Mouse (Mus musculus): ENCODE measurements around the gene Dppa3. TPM values are rescaled to one million over a fixed set of nuclear protein-coding genes. Genes with fewer than 3 reads are reported as not detected.
A peak's percentile ranks its signal among the peaks of the same experiment; 100 is the strongest.

Gene Dppa3
- total and polyA plus RNA-seq, 3 experiments, result not detected

DNA sequence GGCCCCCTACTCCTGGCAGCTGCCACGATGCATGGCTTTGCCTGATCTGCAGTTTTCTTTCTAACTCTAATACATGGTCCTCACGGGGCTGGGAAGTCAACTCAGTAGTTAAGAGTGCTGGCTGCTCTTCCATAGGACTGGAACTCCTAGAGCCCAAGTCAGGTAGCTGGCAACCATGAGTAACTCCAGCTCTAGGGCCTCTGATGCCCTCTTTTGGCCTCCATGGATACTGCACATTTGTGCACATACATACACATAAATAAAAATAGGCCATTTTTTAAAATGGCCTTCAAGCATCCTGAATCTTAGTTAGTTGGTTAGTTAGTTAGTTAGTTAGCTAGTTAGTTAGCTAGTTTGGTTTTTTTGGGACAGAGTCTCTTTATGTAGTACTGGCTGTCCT, 33.3 kb upstream of the Dppa3 start:
- H3K4me3 ChIP-seq (ENCODE audit: control insufficient read depth in 1 of 2, insufficient read depth in 1 of 2, low read depth in 2 of 2, low read length in 2 of 2), result no peak overlapping the region
- DNase-seq (ENCODE audit: low read depth, low spot score), result no peak
- H3K27ac ChIP-seq (ENCODE audit: control insufficient read depth, low read depth, low read length), result no peak overlapping the region
- no peak for TF ChIP-seq MEF2A (IDR thresholded peaks at IDR 0.05; ENCODE audit: extremely low read depth, insufficient replicate concordance, low read depth, low read length, poor library complexity, severe bottlenecking)
- no peak for TF ChIP-seq BHLHE40 (IDR thresholded peaks at IDR 0.05; ENCODE audit: borderline replicate concordance, low read depth, low read length)
- no peak for TF ChIP-seq GATA1 (IDR thresholded peaks at IDR 0.05; ENCODE audit: low read depth, low read length)
- TF ChIP-seq NRF1 (IDR thresholded peaks at IDR 0.05; ENCODE audit: insufficient read depth, low read depth, low read length, poor library complexity, severe bottlenecking), result no peak
- TF ChIP-seq CTCF (IDR thresholded peaks at IDR 0.05 in 2 of 3, conservative IDR thresholded peaks at IDR 0.05 in 1 of 3; ENCODE audit: control insufficient read depth in 1 of 3, insufficient read depth in 1 of 3, low read depth in 2 of 3, low read length in 3 of 3, poor library complexity in 1 of 3, severe bottlenecking in 1 of 3), result peak; percentile 8 to 36 (median 29); a peak in 4 of 6 replicates
- no peak for TF ChIP-seq HCFC1 (IDR thresholded peaks at IDR 0.05; ENCODE audit: low read depth, low read length)
- no peak for TF ChIP-seq POLR2AphosphoS5 (IDR thresholded peaks at IDR 0.05; ENCODE audit: borderline replicate concordance, low read depth, low read length)
- no peak for TF ChIP-seq ZKSCAN1 (IDR thresholded peaks at IDR 0.05; ENCODE audit: low read depth, low read length)
- TF ChIP-seq RAD21 (IDR thresholded peaks at IDR 0.05; ENCODE audit: low read depth, low read length), result peak; percentile 2; the same call in 1 of the 2 replicates
- no peak for TF ChIP-seq CHD1 (IDR thresholded peaks at IDR 0.05; ENCODE audit: low read depth, low read length)
- no peak for TF ChIP-seq MAFK (IDR thresholded peaks at IDR 0.05; ENCODE audit: borderline replicate concordance, low read depth, low read length)
- TF ChIP-seq NELFE (IDR thresholded peaks at IDR 0.05; ENCODE audit: low read depth, low read length), result no peak
- TF ChIP-seq MAZ (IDR thresholded peaks at IDR 0.05; ENCODE audit: low read depth, low read length), result no peak
- no peak for TF ChIP-seq MAX (IDR thresholded peaks at IDR 0.05; ENCODE audit: low read length)
- peaks cover 0 to 3% of the 10 kb centered on the region in 2 experiments; a peak in 1 of 4 replicates for H3K4me1 ChIP-seq (ENCODE audit: control insufficient read depth in 1 of 2, insufficient read depth in 2 of 2, low read length in 2 of 2)
- H3K9ac ChIP-seq (ENCODE audit: control insufficient read depth, low read depth, low read length, poor library complexity, severe bottlenecking), result no peak overlapping the region
- no peaks in the 10 kb centered on the region for H3K9me3 ChIP-seq (replicated peaks; ENCODE audit: insufficient read depth, low read length)
- H3K79me2 ChIP-seq (ENCODE audit: control insufficient read depth, insufficient read depth, low read length, poor library complexity), result no peaks in the 10 kb centered on the region
- H3K36me3 ChIP-seq (ENCODE audit: control insufficient read depth in 1 of 2, insufficient read depth in 2 of 2, low read length in 2 of 2), result peaks cover 0 to 2% of the 10 kb centered on the region in 2 experiments; a peak in 1 of 4 replicates
- H3K27me3 ChIP-seq (ENCODE audit: control insufficient read depth in 1 of 2, insufficient read depth in 2 of 2, low read length in 2 of 2), result no peaks in the 10 kb centered on the region

DNA sequence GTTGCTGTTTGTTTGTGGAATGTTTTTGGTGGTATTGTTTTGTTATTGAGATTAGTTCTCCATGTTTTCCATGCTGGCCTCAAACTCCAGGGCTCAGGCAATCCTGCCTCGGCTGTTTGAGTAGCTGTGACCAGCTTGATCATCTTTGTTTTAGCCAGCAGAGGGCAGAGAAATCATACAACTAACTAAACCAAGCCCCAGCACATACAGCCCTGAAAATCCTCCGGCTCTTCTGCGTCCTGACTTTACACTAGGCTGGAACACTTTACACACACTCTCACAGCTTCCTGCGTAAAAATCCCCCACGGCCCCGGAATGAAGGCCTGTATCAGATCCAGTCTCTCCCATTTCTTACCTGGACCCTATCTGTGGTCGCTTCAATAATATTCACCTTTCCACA, 30.6 kb upstream of the Dppa3 start:
- TF ChIP-seq CTCF (IDR thresholded peaks at IDR 0.05 in 2 of 3, conservative IDR thresholded peaks at IDR 0.05 in 1 of 3; ENCODE audit: control insufficient read depth in 1 of 3, insufficient read depth in 1 of 3, low read depth in 2 of 3, low read length in 3 of 3, poor library complexity in 1 of 3, severe bottlenecking in 1 of 3) (peak in 1 of 3 experiments; percentile 39; a peak in 2 of 6 replicates), RAD21 (IDR thresholded peaks at IDR 0.05; ENCODE audit: low read depth, low read length) (peak; percentile 16), HCFC1 (IDR thresholded peaks at IDR 0.05; ENCODE audit: low read depth, low read length) (no peak), ZNF384 (IDR thresholded peaks at IDR 0.05; ENCODE audit: low read depth, low read length) (no peak), MYC (IDR thresholded peaks at IDR 0.05; ENCODE audit: low read depth, low read length) (no peak), ZKSCAN1 (IDR thresholded peaks at IDR 0.05; ENCODE audit: low read depth, low read length) (no peak), UBTF (IDR thresholded peaks at IDR 0.05; ENCODE audit: borderline replicate concordance, insufficient read depth, low read depth, low read length) (no peak), RCOR1 (IDR thresholded peaks at IDR 0.05; ENCODE audit: low read depth, low read length) (no peak), MAX (IDR thresholded peaks at IDR 0.05; ENCODE audit: low read length) (no peak), E2F4 (IDR thresholded peaks at IDR 0.05; ENCODE audit: borderline replicate concordance, low read depth, low read length) (no peak), JUND (IDR thresholded peaks at IDR 0.05; ENCODE audit: low read depth, low read length) (no peak), SMC3 (IDR thresholded peaks at IDR 0.05; ENCODE audit: low read depth, low read length) (peak; percentile 20; the same call in 1 of the 2 replicates)
- Histone ChIP-seq H3K36me3 (ENCODE audit: control insufficient read depth in 1 of 2, insufficient read depth in 2 of 2, low read length in 2 of 2) (peaks cover 0 to 2% of the 10 kb centered on the region in 2 experiments; a peak in 1 of 4 replicates), H3K9ac (ENCODE audit: control insufficient read depth, low read depth, low read length, poor library complexity, severe bottlenecking) (no peak overlapping the region), H3K4me1 (ENCODE audit: control insufficient read depth in 1 of 2, insufficient read depth in 2 of 2, low read length in 2 of 2) (peaks cover 0 to 3% of the 10 kb centered on the region in 2 experiments; a peak in 1 of 4 replicates), H3K79me2 (ENCODE audit: control insufficient read depth, insufficient read depth, low read length, poor library complexity) (no peaks in the 10 kb centered on the region), H3K9me3 (replicated peaks; ENCODE audit: insufficient read depth, low read length) (no peaks in the 10 kb centered on the region), H3K4me3 (ENCODE audit: control insufficient read depth in 1 of 2, insufficient read depth in 1 of 2, low read depth in 2 of 2, low read length in 2 of 2) (no peak overlapping the region), H3K27ac (ENCODE audit: control insufficient read depth, low read depth, low read length) (no peak overlapping the region), H3K27me3 (ENCODE audit: control insufficient read depth in 1 of 2, insufficient read depth in 2 of 2, low read length in 2 of 2) (no peaks in the 10 kb centered on the region)
- DNase-seq (ENCODE audit: low read depth, low spot score), result no peak
